9 mouse cellular contexts compared by ENCODE assay signal in genomic region chr12:83513185-83513584, GRCm38 (mm10). TPM values are rescaled to one million over a fixed set of nuclear protein-coding genes. Genes with fewer than 3 reads are reported as not detected.
DNase-seq lines count a peak whose midpoint lies in the region; ATAC-seq and TF ChIP-seq lines count a peak whose summit lies in the region.
"Had no signal": no experiment of that assay in that cellular context is flagged by ENCODE, and none has a peak within 500 bp of the region (broad histone marks: within the 10 kb centered on the region; RNA-seq: fewer than 3 reads in every experiment).

No protein-coding gene starts in this region.

- H3K79me2 ChIP-seq in myocyte (ENCODE audit: control insufficient read depth, insufficient read depth), result no peaks in the 10 kb centered on the region

- intact Hi-C loops in heart, postnatal 10 days (cut with DNase I), result no loop called here
- intact Hi-C loops in left cerebral cortex, adult 2 months (cut with DNase I), result no loop called here

- no peak for ATAC-seq in midbrain, embryonic 13.5 days
- no peak for ATAC-seq in midbrain, embryonic 15.5 days (replicated peaks)
- ATAC-seq in forebrain, embryonic 16.5 days, result peak; percentile 78
- ATAC-seq: liver, embryonic 12.5 days had no signal

- H3K36me3 ChIP-seq in midbrain, embryonic 13.5 days, result no peaks in the 10 kb centered on the region
- H3K36me3 ChIP-seq in midbrain, embryonic 15.5 days (replicated peaks), result no peaks in the 10 kb centered on the region
- H3K36me3 ChIP-seq in forebrain, embryonic 16.5 days (ENCODE audit: control insufficient read depth, insufficient read depth), result no peaks in the 10 kb centered on the region
- no peaks in the 10 kb centered on the region for H3K36me3 ChIP-seq in myocyte (ENCODE audit: control insufficient read depth, insufficient read depth)
- H3K36me3 ChIP-seq: liver, embryonic 12.5 days had no signal

- 0 out of 2 replicates have a peak overlapping the region, but pooled peaks have one; percentile 21 for H3K27ac ChIP-seq in midbrain, embryonic 13.5 days
- no peak overlapping the region for H3K27ac ChIP-seq in midbrain, embryonic 15.5 days
- H3K27ac ChIP-seq in forebrain, embryonic 16.5 days (ENCODE audit: low read length), result peak overlapping the region; percentile 53; the same call in 1 of the 2 replicates
- no peak overlapping the region for H3K27ac ChIP-seq in left cerebral cortex, adult 2 months
- H3K27ac ChIP-seq: liver, embryonic 12.5 days had no signal

- H3K27me3 ChIP-seq in midbrain, embryonic 13.5 days, result no peaks in the 10 kb centered on the region
- H3K27me3 ChIP-seq in midbrain, embryonic 15.5 days (replicated peaks), result no peaks in the 10 kb centered on the region
- H3K27me3 ChIP-seq in forebrain, embryonic 16.5 days (replicated peaks; ENCODE audit: control insufficient read depth, insufficient read depth, low read length), result no peaks in the 10 kb centered on the region
- no peaks in the 10 kb centered on the region for H3K27me3 ChIP-seq in myocyte (ENCODE audit: control insufficient read depth, insufficient read depth, insufficient read length)

- peak; percentile 30 to 58 for DNase-seq in heart, postnatal 10 days
- DNase-seq in heart, adult 8-10 months (ENCODE audit: low spot score), result no peak
- no peak for DNase-seq in left cerebral cortex, adult 2 months (ENCODE audit: extremely low spot score in 1 of 2, low spot score in 2 of 2)
- DNase-seq in urinary bladder, adult 2 months (ENCODE audit: low spot score), result no peak

- no peak overlapping the region for H3ac ChIP-seq in myocyte (ENCODE audit: control insufficient read depth, insufficient read length)

- H3K4me1 ChIP-seq in midbrain, embryonic 13.5 days (replicated peaks), result peaks cover 10% of the 10 kb centered on the region; the same call in 1 of the 2 replicates
- peaks cover 4% of the 10 kb centered on the region; the same call in 1 of the 2 replicates for H3K4me1 ChIP-seq in midbrain, embryonic 15.5 days
- H3K4me1 ChIP-seq in forebrain, embryonic 16.5 days (replicated peaks; ENCODE audit: control insufficient read depth, insufficient read depth, low read length), result peaks cover 18% of the 10 kb centered on the region

- TF ChIP-seq POLR2A in myocyte (IDR thresholded peaks at IDR 0.05; ENCODE audit: insufficient read length, low read depth), result no peak

- no peak overlapping the region for H3K4me2 ChIP-seq in midbrain, embryonic 13.5 days (replicated peaks)
- no peak overlapping the region for H3K4me2 ChIP-seq in midbrain, embryonic 15.5 days
- no peak overlapping the region for H3K4me2 ChIP-seq in forebrain, embryonic 16.5 days (ENCODE audit: low read length)
- H3K4me2 ChIP-seq in myocyte (ENCODE audit: low read depth), result peak overlapping the region; percentile 24
- H3K4me2 ChIP-seq: liver, embryonic 12.5 days had no signal

- 43% methylated on average over 5 of the region's 5 CpGs for WGBS in midbrain, embryonic 13.5 days
- 34% methylated on average over 5 of the region's 5 CpGs for WGBS in midbrain, embryonic 15.5 days
- WGBS in forebrain, embryonic 16.5 days, result 16% methylated on average over 5 of the region's 5 CpGs

- TF ChIP-seq CTCF in left cerebral cortex, adult 2 months (IDR thresholded peaks at IDR 0.05), result no peak

- H3K9ac ChIP-seq in midbrain, embryonic 13.5 days (replicated peaks), result no peak overlapping the region
- H3K9ac ChIP-seq in midbrain, embryonic 15.5 days, result no peak overlapping the region
- H3K9ac ChIP-seq in forebrain, embryonic 16.5 days (replicated peaks; ENCODE audit: low read depth, low read length), result no peak overlapping the region
- H3K9ac ChIP-seq: liver, embryonic 12.5 days had no signal

- no peak overlapping the region for H3K4me3 ChIP-seq in midbrain, embryonic 13.5 days (replicated peaks)
- H3K4me3 ChIP-seq in midbrain, embryonic 15.5 days, result no peak overlapping the region
- H3K4me3 ChIP-seq in forebrain, embryonic 16.5 days (replicated peaks; ENCODE audit: low read length), result no peak overlapping the region
- no peak overlapping the region for H3K4me3 ChIP-seq in myocyte
- no peak overlapping the region for H3K4me3 ChIP-seq in left cerebral cortex, adult 2 months
- H3K4me3 ChIP-seq: liver, embryonic 12.5 days had no signal

- no peaks in the 10 kb centered on the region for H3K9me3 ChIP-seq in midbrain, embryonic 13.5 days
- H3K9me3 ChIP-seq in midbrain, embryonic 15.5 days, result no peaks in the 10 kb centered on the region
- no peaks in the 10 kb centered on the region for H3K9me3 ChIP-seq in forebrain, embryonic 16.5 days (ENCODE audit: control insufficient read depth, low read length)
- H3K9me3 ChIP-seq: liver, embryonic 12.5 days had no signal

TF ChIP-seq in myocyte, 11 proteins besides CTCF, POLR2A, EP300 and RAD21:
- TF ChIP-seq E2F4 (IDR thresholded peaks at IDR 0.05; ENCODE audit: insufficient read depth) (no peak), SRF (IDR thresholded peaks at IDR 0.05; ENCODE audit: control insufficient read depth, insufficient read length, low read depth) (no peak), MYOG (IDR thresholded peaks at IDR 0.05; ENCODE audit: control insufficient read depth in 1 of 3, insufficient read depth in 1 of 3, insufficient read length in 2 of 3, low read depth in 2 of 3) (no peak), POLR2AphosphoS2 (IDR thresholded peaks at IDR 0.05; ENCODE audit: insufficient read length, low read depth) (no peak), CEBPB (IDR thresholded peaks at IDR 0.05; ENCODE audit: insufficient read depth, poor library complexity, severe bottlenecking) (no peak), TCF3 (IDR thresholded peaks at IDR 0.05; ENCODE audit: insufficient read length, low read depth) (no peak), MYOD1 (IDR thresholded peaks at IDR 0.05; ENCODE audit: control insufficient read depth in 1 of 3, insufficient read length in 2 of 3, low read depth in 2 of 3) (no peak), TCF12 (IDR thresholded peaks at IDR 0.05; ENCODE audit: insufficient read depth, poor library complexity, severe bottlenecking) (no peak)

RNA-seq across cellular contexts. Expression of gene Dcaf4, which starts 7.1 kb away (rescaled TPM):
- total RNA-seq in heart, postnatal 10 days (2021), result 10 to 100 TPM; 18.6 to 19.5 TPM
- 10 to 100 TPM; 12.8 to 16.3 (median 14.9) TPM for total RNA-seq in heart, adult 8-10 months (2022)
- polyA plus RNA-seq in midbrain, embryonic 13.5 days (2015; fragmentation: Nextera tagmentation; extraction: Ambion mirVana), result 38.0 and 39.0 TPM in 2 replicates
- 45.8 and 51.4 TPM in 2 replicates for polyA plus RNA-seq in midbrain, embryonic 15.5 days (2015; fragmentation: Nextera tagmentation; extraction: Ambion mirVana)
- polyA plus RNA-seq in forebrain, embryonic 16.5 days (2015; fragmentation: Nextera tagmentation; extraction: Ambion mirVana), result 49.7 and 51.1 TPM in 2 replicates
- 13.7 TPM for polyA plus RNA-seq in myocyte (2012; fragmentation: generic; extraction: Trizol)
- 10 to 100 TPM; 31.6 to 32.3 TPM for total RNA-seq in left cerebral cortex, adult 2 months (2021)
- 27.1 and 30.9 TPM in 2 replicates for polyA plus RNA-seq in urinary bladder, adult 2 months (2012; rRNA removed)

RNA-seq across cellular contexts. Expression of gene Dpf3, which starts 25.7 kb away (rescaled TPM):
- 10 to 100 TPM; 17.3 to 18.1 TPM for total RNA-seq in heart, postnatal 10 days (2021)
- total RNA-seq in heart, adult 8-10 months (2022), result 10 to 100 TPM; 16.7 to 21.1 (median 18.0) TPM
- polyA plus RNA-seq in midbrain, embryonic 13.5 days (2015; fragmentation: Nextera tagmentation; extraction: Ambion mirVana), result 25.2 and 26.9 TPM in 2 replicates
- polyA plus RNA-seq in midbrain, embryonic 15.5 days (2015; fragmentation: Nextera tagmentation; extraction: Ambion mirVana), result 25.0 and 26.9 TPM in 2 replicates
- polyA plus RNA-seq in forebrain, embryonic 16.5 days (2015; fragmentation: Nextera tagmentation; extraction: Ambion mirVana), result 8.9 and 10.3 TPM in 2 replicates
- 0.52 TPM for polyA plus RNA-seq in myocyte (2012; fragmentation: generic; extraction: Trizol)
- 1 to 10 TPM; 6.0 to 7.0 TPM for total RNA-seq in left cerebral cortex, adult 2 months (2021)
- polyA plus RNA-seq in urinary bladder, adult 2 months (2012; rRNA removed), result 4.7 and 5.1 TPM in 2 replicates

Comparison
In these comparisons a context has a peak if more than half of its experiments do, and no peak if none do; other contexts are left out.
1. DNase-seq: peak in heart, postnatal 10 days (2 of 2); none in heart, adult 8-10 months (single experiment), left cerebral cortex, adult 2 months (0 of 2) and urinary bladder, adult 2 months (single experiment).
2. H3K27ac ChIP-seq: peak in midbrain, embryonic 13.5 days (single experiment) and forebrain, embryonic 16.5 days (single experiment); none in midbrain, embryonic 15.5 days (single experiment) and left cerebral cortex, adult 2 months (single experiment).